Mouse (Mus musculus) B cell, adult 2 months (primary cell): ENCODE results near the gene Nipbl.
A peak's percentile ranks its signal among the peaks of the same experiment; 100 is the strongest.
"Not testable (repeated sequence)": the region's sequence is repeated elsewhere in the genome, so short reads cannot be mapped to it uniquely, and the experiment has no call there.

Experiments used
- DNase-seq, 2 experiments: peaks; one replicate each; pipeline ENCODE4 v3.0.0; 2022

Nipbl gene

DNA sequence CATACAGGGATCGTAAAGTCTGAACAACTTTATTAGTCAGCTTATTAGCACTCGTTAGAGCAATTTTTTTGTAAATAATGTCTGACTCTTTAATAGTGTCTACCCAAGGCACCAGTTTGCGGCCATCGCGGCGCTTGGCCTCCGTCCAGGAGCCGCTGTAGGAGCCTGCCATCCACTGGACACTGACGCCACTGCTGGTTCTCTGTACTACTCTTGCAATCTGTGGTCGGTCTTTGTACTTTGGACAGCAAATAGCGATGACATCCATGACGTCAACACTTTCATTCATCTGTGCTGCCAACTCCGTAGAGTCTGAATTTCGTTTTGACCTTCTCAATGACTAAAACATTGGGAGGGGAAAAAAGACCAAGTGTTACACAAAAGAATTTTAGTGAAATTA lies 153.0 kb downstream of the Nipbl start:
- no peak for DNase-seq

DNA sequence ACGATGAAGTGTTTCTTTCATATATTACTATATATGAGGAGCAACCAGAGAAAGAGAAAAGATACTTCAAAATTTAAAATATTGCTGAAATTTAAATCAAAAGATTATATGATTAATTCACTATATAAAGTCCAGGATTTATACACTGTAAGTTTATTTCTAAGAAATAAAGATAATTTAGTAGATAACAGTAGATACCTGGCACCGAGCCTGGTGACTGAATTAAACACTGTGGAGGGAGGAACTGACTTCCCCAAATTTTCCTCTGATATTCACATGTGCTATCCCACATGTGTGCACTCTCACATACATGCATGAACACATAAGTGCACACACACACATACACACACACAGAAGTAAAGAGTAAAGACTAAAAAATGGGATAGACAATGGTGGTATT lies 162.1 kb downstream of the Nipbl start:
- no peak for DNase-seq

DNA sequence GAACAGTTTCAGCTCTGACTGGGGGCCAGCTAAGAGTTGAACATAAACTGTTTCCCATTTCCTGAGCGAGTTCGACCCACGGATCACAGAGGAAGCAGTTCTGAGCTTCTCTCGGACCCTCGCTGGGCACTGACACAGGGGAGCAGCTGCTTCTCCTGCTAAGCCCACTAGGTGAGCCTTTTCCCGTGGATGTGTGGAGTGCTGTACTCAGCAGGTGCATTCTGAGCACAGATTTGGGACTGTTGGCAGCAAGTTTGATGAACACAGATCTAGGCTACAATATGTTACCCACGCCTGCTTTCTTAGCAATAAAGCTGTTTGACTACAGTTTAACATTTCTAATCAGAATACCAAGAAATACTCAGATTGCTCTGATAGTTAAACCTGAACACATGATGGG lies 162.6 kb downstream of the Nipbl start:
- no peak for DNase-seq

DNA sequence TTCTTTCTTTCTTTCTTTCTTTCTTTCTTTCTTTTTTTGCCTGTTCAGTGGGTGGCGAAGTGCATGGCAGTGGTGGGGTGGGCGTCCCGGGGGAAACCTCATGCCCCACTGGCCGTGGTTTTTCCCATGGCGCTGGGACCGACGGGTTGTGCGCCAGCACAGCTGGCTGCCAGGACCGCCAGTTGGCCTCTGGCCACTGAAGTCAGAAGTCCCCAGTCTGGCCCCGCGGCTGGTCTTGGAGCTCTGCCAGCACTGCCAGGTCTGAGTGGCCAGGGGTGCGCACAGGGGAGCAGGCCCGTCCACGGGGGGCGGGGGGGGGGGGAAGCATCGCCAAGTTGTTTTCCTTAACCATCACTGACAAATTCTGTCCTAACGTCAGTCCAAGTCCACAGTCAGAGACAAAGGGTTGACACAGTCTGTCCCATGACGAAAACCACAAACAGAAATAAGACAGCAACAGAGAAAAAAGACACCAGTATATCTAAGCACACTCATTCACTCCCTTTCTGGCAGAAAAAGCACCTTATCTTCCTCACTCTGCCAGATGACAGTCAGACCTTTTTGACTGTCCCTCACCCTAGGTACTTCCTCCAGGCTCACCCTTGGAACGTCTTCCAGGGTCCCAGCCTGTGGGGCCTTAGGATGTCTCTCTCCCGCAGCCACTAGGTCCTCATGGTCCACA lies 164.2 kb downstream of the Nipbl start:
- peak; percentile 15 to 22 for DNase-seq

DNA sequence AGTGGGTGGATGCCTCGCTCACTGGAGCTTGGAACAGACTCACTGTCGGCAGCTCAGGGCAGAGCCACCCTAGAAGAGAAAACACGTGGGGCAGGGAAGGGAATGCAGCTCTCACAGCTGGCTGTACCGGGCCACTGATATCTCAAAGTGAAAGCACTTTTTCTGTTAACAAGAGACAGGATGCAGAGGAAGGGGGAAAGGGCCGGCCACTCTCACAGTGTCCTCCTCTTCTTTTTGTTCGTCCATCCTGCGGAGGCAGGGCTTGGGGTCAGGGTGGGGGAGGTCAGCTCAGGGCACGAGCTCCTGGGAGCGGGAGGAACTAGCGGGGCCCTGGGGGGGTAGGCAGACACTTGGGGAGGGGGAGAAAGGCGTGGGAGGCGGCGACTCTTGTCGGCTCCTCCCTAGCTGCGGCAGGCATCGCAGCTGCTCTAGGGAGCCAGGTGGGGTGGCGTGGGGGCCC lies 164.9 kb downstream of the Nipbl start:
- DNase-seq = peak; percentile 29 to 35

DNA sequence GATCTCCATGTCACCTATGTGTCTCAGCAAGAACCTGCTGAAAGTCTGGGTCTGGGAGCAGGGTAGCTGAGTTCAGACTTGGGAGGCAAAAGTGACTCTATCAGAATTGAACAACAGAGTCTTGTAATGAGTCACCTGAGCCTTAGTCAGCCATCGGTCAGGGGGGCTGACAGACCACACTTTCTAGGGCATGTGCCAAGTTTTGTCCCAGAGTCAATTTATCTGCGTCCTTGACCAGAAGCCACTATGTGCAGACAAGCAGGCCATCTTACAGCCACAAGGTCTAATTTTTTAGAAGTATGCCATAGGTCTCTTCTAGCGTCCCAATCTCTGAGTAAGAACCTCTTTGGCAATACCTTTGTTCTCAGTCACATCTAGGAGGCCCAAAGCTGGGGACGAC lies 166.3 kb downstream of the Nipbl start:
- not testable (repeated sequence) for DNase-seq

DNA sequence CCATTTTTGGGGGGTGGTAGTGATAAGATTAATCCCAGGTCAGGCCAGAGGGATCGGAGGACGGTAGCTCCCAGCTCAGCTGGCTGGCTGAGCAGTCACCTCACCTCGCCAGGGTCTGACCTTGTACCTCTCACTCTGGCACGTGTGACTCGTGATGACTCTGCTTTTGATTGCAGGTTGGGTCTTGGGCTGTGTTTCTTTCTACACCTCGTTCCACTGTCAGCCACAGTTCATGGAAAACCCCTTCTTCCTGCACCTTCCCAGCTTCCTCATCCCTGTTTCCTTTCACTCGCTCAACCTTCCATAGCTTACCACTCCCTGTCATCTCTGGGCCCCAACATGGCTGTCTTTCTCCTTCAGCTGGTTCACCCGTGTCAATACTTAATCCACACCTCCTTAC lies 172.3 kb downstream of the Nipbl start:
- DNase-seq = no peak

DNA sequence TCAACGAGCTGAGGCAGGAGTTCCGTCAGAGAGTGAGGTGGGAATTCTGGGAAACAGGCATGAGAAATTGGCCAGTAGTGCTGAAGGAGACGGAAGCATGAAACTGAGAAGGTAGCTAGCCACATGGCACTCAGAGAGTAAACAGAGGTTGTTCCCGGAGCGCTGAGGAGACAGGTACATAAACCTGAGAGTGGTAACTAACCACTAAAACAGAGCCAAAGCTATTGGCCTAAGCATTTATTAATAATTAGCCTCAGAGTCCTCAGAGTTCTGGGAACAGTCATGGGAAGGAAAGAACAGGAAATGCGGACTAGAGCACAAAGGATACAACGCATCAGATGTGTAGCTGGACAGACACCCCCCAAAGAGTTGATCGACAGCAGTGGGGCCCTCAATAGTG lies 176.0 kb downstream of the Nipbl start:
- no peak for DNase-seq

DNA sequence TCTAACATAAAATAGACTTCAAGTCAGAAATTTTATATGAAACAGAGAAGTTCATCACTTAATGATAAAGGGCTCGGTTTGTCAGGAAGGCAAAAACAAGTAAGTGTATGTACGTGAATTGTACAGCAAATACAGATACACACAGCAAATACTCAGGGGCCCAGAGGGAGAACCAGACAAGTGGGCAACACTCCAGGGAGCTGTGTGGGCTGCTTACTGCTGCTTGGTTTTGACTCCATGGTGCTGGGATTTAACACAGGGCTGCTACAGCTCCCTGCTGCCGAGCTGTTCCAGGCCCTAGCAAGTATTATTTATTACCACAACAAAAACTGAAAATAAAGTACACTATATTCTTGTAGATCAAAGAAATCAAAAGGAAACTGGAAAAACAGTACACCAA lies 177.1 kb downstream of the Nipbl start:
- DNase-seq = no peak

DNA sequence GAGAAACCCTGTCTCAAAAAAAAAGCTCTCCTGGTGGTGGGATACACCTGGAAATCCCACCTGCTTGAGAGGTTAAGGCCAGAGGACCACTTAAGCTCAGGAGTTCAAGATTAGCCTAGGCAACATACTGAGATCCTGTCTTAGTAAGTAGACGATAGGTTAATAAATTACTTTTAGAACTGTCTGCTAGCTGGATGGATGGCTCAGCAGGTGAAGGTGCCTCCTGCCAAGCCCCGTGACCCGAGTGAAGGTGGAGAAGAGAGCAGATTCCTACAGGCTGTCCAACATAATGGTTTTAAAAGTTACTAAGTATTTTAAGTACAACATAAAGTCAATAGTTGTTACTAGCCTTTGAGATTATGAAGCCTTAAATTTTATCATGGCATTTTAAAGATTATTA lies 178.3 kb downstream of the Nipbl start:
- no peak for DNase-seq
